Mouse (Mus musculus): Measurements from ENCODE around the gene Osbp2.

The Osbp2 gene

GRCm38 (mm10) chr11:3824138-3824537 is 39.6 kb downstream of the Osbp2 start:
- DNase-seq (ENCODE audit: low spot score in 2 of 2) = no peak

- DNase-seq (ENCODE audit: low spot score in 2 of 2) = peak in 1 of 2 experiments; percentile 30
These were observed 40.3 kb downstream of the Osbp2 start for GRCm38 (mm10) chr11:3823378-3823777.

- DNase-seq (ENCODE audit: low spot score in 2 of 2) = no peak
These were observed 45.5 kb downstream of the Osbp2 start for GRCm38 (mm10) chr11:3817986-3818758.

GRCm38 (mm10) chr11:3815951-3816350 is 47.8 kb downstream of the Osbp2 start:
- DNase-seq (ENCODE audit: low spot score in 2 of 2) = no peak

GRCm38 (mm10) chr11:3813340-3813739 is 50.4 kb downstream of the Osbp2 start:
- no peak for DNase-seq (ENCODE audit: low spot score in 2 of 2)

GRCm38 (mm10) chr11:3808162-3808561 is 55.5 kb downstream of the Osbp2 start:
- no peak for DNase-seq (ENCODE audit: low spot score in 2 of 2)

- DNase-seq (ENCODE audit: low spot score in 2 of 2) = peak in 1 of 2 experiments; percentile 67
These were observed 58.3 kb downstream of the Osbp2 start for GRCm38 (mm10) chr11:3805362-3805761.

GRCm38 (mm10) chr11:3804639-3805038 is 59.1 kb downstream of the Osbp2 start:
- DNase-seq (ENCODE audit: low spot score in 2 of 2) = no peak

GRCm38 (mm10) chr11:3802057-3802456 is 61.6 kb downstream of the Osbp2 start:
- no peak for DNase-seq (ENCODE audit: low spot score in 2 of 2)

- DNase-seq (ENCODE audit: low spot score in 2 of 2) = peak; percentile 38 to 88
These were observed 66.0 kb downstream of the Osbp2 start for GRCm38 (mm10) chr11:3797631-3798215.

- DNase-seq (ENCODE audit: low spot score in 2 of 2) = no peak
These were observed 73.0 kb downstream of the Osbp2 start for GRCm38 (mm10) chr11:3790736-3791135.

- DNase-seq (ENCODE audit: low spot score in 2 of 2) = no peak
These were observed 73.8 kb downstream of the Osbp2 start for GRCm38 (mm10) chr11:3789919-3790318.

GRCm38 (mm10) chr11:3786564-3786963 is 77.1 kb downstream of the Osbp2 start:
- DNase-seq (ENCODE audit: low spot score in 2 of 2) = peak; percentile 88 to 93

GRCm38 (mm10) chr11:3775263-3775644 is 88.4 kb downstream of the Osbp2 start:
- no peak for DNase-seq (ENCODE audit: low spot score in 2 of 2)

GRCm38 (mm10) chr11:3774463-3775262 is 89.0 kb downstream of the Osbp2 start:
- DNase-seq (ENCODE audit: low spot score in 2 of 2) = no peak

- DNase-seq (ENCODE audit: low spot score in 2 of 2) = no peak
These were observed 89.8 kb downstream of the Osbp2 start for GRCm38 (mm10) chr11:3773782-3774462.

GRCm38 (mm10) chr11:3773136-3773535 is 90.6 kb downstream of the Osbp2 start:
- no peak for DNase-seq (ENCODE audit: low spot score in 2 of 2)

- no peak for DNase-seq (ENCODE audit: low spot score in 2 of 2)
These were observed 92.4 kb downstream of the Osbp2 start for GRCm38 (mm10) chr11:3771348-3771747.

- no peak for DNase-seq (ENCODE audit: low spot score in 2 of 2)
These were observed 95.9 kb downstream of the Osbp2 start for GRCm38 (mm10) chr11:3767830-3768229.

- no peak for DNase-seq (ENCODE audit: low spot score in 2 of 2)
These were observed 96.7 kb downstream of the Osbp2 start for GRCm38 (mm10) chr11:3766964-3767363.

- no peak for DNase-seq (ENCODE audit: low spot score in 2 of 2)
These were observed 99.4 kb downstream of the Osbp2 start for GRCm38 (mm10) chr11:3764352-3764751.

Data from frontal cortex, postnatal 36 days (tissue).